Mouse (Mus musculus): Measurements from ENCODE around the gene Grk4. TPM values are rescaled to one million over a fixed set of nuclear protein-coding genes. Genes with fewer than 3 reads are reported as not detected.
A peak's percentile ranks its signal among the peaks of the same experiment; 100 is the strongest.

Grk4 gene
- polyA plus RNA-seq, 1 experiment: 3.6 TPM

- no peak overlapping the region for H3K27ac ChIP-seq (ENCODE audit: control insufficient read depth, insufficient read depth, low read length)
- H3K27me3 ChIP-seq (ENCODE audit: control insufficient read depth, insufficient read depth, low read length): no peaks in the 10 kb centered on the region
- H3K36me3 ChIP-seq (ENCODE audit: control insufficient read depth, insufficient read depth, low read length): no peaks in the 10 kb centered on the region
- H3K4me3 ChIP-seq (ENCODE audit: control insufficient read depth, insufficient read depth, low read length): no peak overlapping the region
- H3K4me1 ChIP-seq (replicated peaks; ENCODE audit: control insufficient read depth, insufficient read depth, low read length): peaks cover 11% of the 10 kb centered on the region
- TF ChIP-seq CTCF (IDR thresholded peaks at IDR 0.05; ENCODE audit: borderline replicate concordance, control insufficient read depth, extremely low read depth, insufficient read depth, low read length, poor library complexity) (no peak), POLR2A (IDR thresholded peaks at IDR 0.05; ENCODE audit: control insufficient read depth, extremely low read depth, insufficient read depth, low read length, poor library complexity) (no peak)
- 96% methylated on average over 1 of the region's 1 CpGs for WGBS
- DNase-seq: no peak
Observed at GRCm38 (mm10) chr5:34758762-34759161, 98.6 kb downstream of the Grk4 start.

GRCm38 (mm10) chr5:34760850-34761508 lies 100.8 kb downstream of the Grk4 start:
- Histone ChIP-seq H3K4me3 (ENCODE audit: control insufficient read depth, insufficient read depth, low read length) (peak overlapping the region; percentile 68), H3K27me3 (ENCODE audit: control insufficient read depth, insufficient read depth, low read length) (no peaks in the 10 kb centered on the region), H3K4me1 (replicated peaks; ENCODE audit: control insufficient read depth, insufficient read depth, low read length) (peaks cover 11% of the 10 kb centered on the region), H3K27ac (ENCODE audit: control insufficient read depth, insufficient read depth, low read length) (no peak overlapping the region), H3K36me3 (ENCODE audit: control insufficient read depth, insufficient read depth, low read length) (no peaks in the 10 kb centered on the region)
- TF ChIP-seq CTCF (IDR thresholded peaks at IDR 0.05; ENCODE audit: borderline replicate concordance, control insufficient read depth, extremely low read depth, insufficient read depth, low read length, poor library complexity): no peak
- no peak for TF ChIP-seq POLR2A (IDR thresholded peaks at IDR 0.05; ENCODE audit: control insufficient read depth, extremely low read depth, insufficient read depth, low read length, poor library complexity)
- WGBS: 2% methylated on average over 19 of the region's 19 CpGs
- no peak for DNase-seq

GRCm38 (mm10) chr5:34761509-34761908 lies 101.3 kb downstream of the Grk4 start, which contains the start of gene Htt:
Gene Htt, plus strand, starts transcription at chr5:34761740.
- under 1% methylated on average over 35 of the region's 35 CpGs for WGBS
- no peak within 1 kb of the TSS for H3K27ac ChIP-seq (ENCODE audit: control insufficient read depth, insufficient read depth, low read length)
- peaks cover 11% of the 10 kb centered on the region for H3K4me1 ChIP-seq (replicated peaks; ENCODE audit: control insufficient read depth, insufficient read depth, low read length)
- DNase-seq: peak; percentile 97
- H3K4me3 ChIP-seq (ENCODE audit: control insufficient read depth, insufficient read depth, low read length): peak within 1 kb of the TSS; percentile 68
- no peaks in the 10 kb centered on the region for H3K36me3 ChIP-seq (ENCODE audit: control insufficient read depth, insufficient read depth, low read length)
- no peaks in the 10 kb centered on the region for H3K27me3 ChIP-seq (ENCODE audit: control insufficient read depth, insufficient read depth, low read length)
- TF ChIP-seq CTCF (IDR thresholded peaks at IDR 0.05; ENCODE audit: borderline replicate concordance, control insufficient read depth, extremely low read depth, insufficient read depth, low read length, poor library complexity) (peak; percentile 49; the same call in 1 of the 2 replicates), POLR2A (IDR thresholded peaks at IDR 0.05; ENCODE audit: control insufficient read depth, extremely low read depth, insufficient read depth, low read length, poor library complexity) (peak; percentile 55)

DNA sequence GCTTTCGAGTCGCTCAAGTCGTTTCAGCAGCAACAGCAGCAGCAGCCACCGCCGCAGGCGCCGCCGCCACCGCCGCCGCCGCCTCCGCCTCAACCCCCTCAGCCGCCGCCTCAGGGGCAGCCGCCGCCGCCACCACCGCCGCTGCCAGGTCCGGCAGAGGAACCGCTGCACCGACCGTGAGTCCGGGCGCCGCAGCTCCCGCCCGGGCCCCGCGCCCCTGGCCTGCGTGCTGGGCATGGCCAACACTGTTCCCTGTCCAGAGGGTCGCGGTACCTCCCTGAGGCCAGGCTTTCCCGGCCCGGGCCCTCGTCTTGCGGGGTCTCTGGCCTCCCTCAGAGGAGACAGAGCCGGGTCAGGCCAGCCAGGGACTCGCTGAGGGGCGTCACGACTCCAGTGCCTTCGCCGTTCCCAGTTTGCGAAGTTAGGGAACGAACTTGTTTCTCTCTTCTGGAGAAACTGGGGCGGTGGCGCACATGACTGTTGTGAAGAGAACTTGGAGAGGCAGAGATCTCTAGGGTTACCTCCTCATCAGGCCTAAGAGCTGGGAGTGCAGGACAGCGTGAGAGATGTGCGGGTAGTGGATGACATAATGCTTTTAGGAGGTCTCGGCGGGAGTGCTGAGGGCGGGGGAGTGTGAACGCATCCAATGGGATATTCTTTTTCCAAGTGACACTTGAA lies 101.9 kb downstream of the Grk4 start:
- WGBS: under 1% methylated on average over 49 of the region's 54 CpGs
- Histone ChIP-seq H3K27ac (ENCODE audit: control insufficient read depth, insufficient read depth, low read length) (no peak overlapping the region), H3K36me3 (ENCODE audit: control insufficient read depth, insufficient read depth, low read length) (no peaks in the 10 kb centered on the region), H3K27me3 (ENCODE audit: control insufficient read depth, insufficient read depth, low read length) (no peaks in the 10 kb centered on the region), H3K4me1 (replicated peaks; ENCODE audit: control insufficient read depth, insufficient read depth, low read length) (peaks cover 11% of the 10 kb centered on the region), H3K4me3 (ENCODE audit: control insufficient read depth, insufficient read depth, low read length) (peak overlapping the region; percentile 68)
- DNase-seq: peak; percentile 39
- TF ChIP-seq POLR2A (IDR thresholded peaks at IDR 0.05; ENCODE audit: control insufficient read depth, extremely low read depth, insufficient read depth, low read length, poor library complexity): no peak
- TF ChIP-seq CTCF (IDR thresholded peaks at IDR 0.05; ENCODE audit: borderline replicate concordance, control insufficient read depth, extremely low read depth, insufficient read depth, low read length, poor library complexity): no peak

GRCm38 (mm10) chr5:34771818-34772217 lies 111.6 kb downstream of the Grk4 start:
- Histone ChIP-seq H3K36me3 (ENCODE audit: control insufficient read depth, insufficient read depth, low read length) (no peaks in the 10 kb centered on the region), H3K4me1 (replicated peaks; ENCODE audit: control insufficient read depth, insufficient read depth, low read length) (peaks cover 3% of the 10 kb centered on the region; the same call in 1 of the 2 replicates), H3K27me3 (ENCODE audit: control insufficient read depth, insufficient read depth, low read length) (no peaks in the 10 kb centered on the region), H3K4me3 (ENCODE audit: control insufficient read depth, insufficient read depth, low read length) (no peak overlapping the region), H3K27ac (ENCODE audit: control insufficient read depth, insufficient read depth, low read length) (no peak overlapping the region)
- no peak for DNase-seq
- 17% methylated on average over 3 of the region's 3 CpGs for WGBS
- TF ChIP-seq CTCF (IDR thresholded peaks at IDR 0.05; ENCODE audit: borderline replicate concordance, control insufficient read depth, extremely low read depth, insufficient read depth, low read length, poor library complexity): no peak
- TF ChIP-seq POLR2A (IDR thresholded peaks at IDR 0.05; ENCODE audit: control insufficient read depth, extremely low read depth, insufficient read depth, low read length, poor library complexity): no peak

DNA sequence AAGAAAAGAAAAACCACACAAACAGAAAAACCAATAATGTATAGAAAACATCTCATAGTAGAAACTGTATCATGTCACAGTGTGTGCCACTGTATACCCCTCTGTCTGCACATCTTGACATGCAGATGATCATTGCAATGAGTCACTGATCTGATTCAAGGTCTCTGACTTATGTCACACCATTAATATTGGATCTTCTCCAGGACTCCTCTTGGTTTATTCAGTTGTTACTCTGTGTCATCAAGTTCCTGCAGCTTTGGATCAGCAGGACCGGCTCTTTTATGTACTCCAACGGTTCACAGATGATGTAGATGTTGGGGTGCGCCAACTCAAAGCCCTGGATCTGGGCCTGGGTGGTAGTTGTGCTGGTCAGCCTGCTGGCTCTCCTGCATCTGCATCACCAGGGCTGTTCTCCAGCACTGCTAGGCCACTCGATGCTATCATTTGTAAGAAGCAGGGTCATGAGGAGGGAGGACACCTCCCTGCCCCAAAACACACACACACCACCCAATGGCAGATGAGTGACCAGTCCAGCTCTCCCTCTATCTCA lies 112.6 kb downstream of the Grk4 start:
- TF ChIP-seq POLR2A (IDR thresholded peaks at IDR 0.05; ENCODE audit: control insufficient read depth, extremely low read depth, insufficient read depth, low read length, poor library complexity) (no peak), CTCF (IDR thresholded peaks at IDR 0.05; ENCODE audit: borderline replicate concordance, control insufficient read depth, extremely low read depth, insufficient read depth, low read length, poor library complexity) (no peak)
- WGBS: 96% methylated on average over 4 of the region's 4 CpGs
- H3K4me3 ChIP-seq (ENCODE audit: control insufficient read depth, insufficient read depth, low read length): no peak overlapping the region

More for the DNA sequence above, 112.6 kb downstream of the Grk4 start:
- Histone ChIP-seq H3K27ac (ENCODE audit: control insufficient read depth, insufficient read depth, low read length) (no peak overlapping the region), H3K4me1 (replicated peaks; ENCODE audit: control insufficient read depth, insufficient read depth, low read length) (peaks cover 3% of the 10 kb centered on the region; the same call in 1 of the 2 replicates), H3K27me3 (ENCODE audit: control insufficient read depth, insufficient read depth, low read length) (no peaks in the 10 kb centered on the region), H3K36me3 (ENCODE audit: control insufficient read depth, insufficient read depth, low read length) (no peaks in the 10 kb centered on the region)
- DNase-seq: no peak

Measured in thymus, adult 2 months (tissue).